Mouse (Mus musculus) induced T-regulatory cell, adult 2 months (primary cell): ENCODE measurements around the gene Frem1.

Experiments
- DNase-seq: peaks from one replicate; pipeline ENCODE4 v3.0.0-alpha.2; 2012; ENCODE audit warnings: low read depth

Gene Frem1

GRCm38 (mm10) chr4:83051634-83052577, at the start of gene Frem1:
Gene Frem1 (minus strand): TSS chr4:83052339.
- DNase-seq = no peak

- DNase-seq = no peak
Measured at GRCm38 (mm10) chr4:83099025-83099424, 46.9 kb upstream of the Frem1 start.

GRCm38 (mm10) chr4:83093941-83094340, 41.8 kb upstream of the Frem1 start:
- no peak for DNase-seq

GRCm38 (mm10) chr4:83090691-83091448, 38.7 kb upstream of the Frem1 start:
- no peak for DNase-seq

GRCm38 (mm10) chr4:83080364-83081174, 28.4 kb upstream of the Frem1 start:
- no peak for DNase-seq

- DNase-seq = no peak
Measured at GRCm38 (mm10) chr4:83064191-83064590, 12.1 kb upstream of the Frem1 start.

DNA sequence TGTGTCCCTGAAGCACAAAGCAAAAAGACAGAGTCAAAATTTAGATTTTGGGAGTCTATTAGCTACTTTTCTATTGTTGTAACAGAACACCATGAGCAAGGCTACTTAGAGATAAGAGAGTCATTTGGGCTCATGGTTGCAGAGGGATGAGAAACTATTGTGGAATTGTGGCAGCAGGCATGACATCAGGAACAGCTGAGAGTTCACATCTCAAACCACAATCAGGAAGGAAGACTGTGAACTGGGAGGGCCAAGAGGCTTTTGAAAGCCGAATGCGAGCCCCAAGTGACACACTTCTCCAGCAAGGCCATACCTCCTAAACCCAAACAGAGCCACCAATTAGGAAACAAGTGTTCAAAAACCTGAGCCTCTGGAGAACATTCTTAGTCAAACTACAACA, 9.4 kb upstream of the Frem1 start:
- no peak for DNase-seq

GRCm38 (mm10) chr4:83058617-83059016, 6.5 kb upstream of the Frem1 start:
- DNase-seq = no peak

DNA sequence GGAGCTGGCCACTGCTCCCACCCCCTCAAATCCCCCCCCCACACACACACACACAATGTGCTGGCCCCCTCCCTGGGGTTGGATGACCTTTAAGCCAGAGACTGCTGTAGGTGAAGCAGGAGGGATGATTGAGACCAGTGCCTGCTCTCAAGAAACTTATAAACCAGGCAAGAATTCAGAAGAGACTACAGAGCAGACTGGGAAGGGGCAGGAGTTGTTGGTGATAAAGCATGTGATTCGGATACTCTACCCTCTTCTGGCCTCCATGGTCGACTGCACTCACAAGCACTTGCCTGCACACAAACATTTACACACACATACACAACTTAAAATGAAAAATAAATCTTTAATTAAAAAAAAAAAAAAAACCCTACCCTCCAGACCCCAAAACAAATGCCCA, 6.0 kb upstream of the Frem1 start:
- DNase-seq = no peak

DNA sequence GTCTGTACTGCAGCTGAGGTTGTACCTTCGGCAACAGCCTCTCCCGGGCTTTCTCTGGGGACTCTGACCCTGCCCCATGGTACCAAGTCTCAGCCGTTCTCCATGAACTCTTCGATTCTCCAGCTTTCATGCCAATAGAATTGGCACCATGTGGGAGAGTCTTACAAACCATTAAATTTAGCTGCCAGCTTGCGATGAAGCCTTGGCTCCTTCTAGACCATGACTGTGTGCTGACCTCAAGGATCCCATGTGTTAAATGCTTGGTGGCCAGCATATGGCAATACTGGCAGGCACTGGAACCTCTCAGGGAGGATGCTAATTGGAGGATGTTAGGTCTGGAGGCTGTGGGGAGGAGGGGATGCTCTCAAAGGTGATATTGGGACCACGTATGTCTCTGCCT, 4.4 kb upstream of the Frem1 start:
- DNase-seq = no peak

- DNase-seq = no peak
Measured at GRCm38 (mm10) chr4:83055444-83055843, 3.3 kb upstream of the Frem1 start.

- DNase-seq = no peak
Measured at GRCm38 (mm10) chr4:83053206-83053605, 1.1 kb upstream of the Frem1 start.

GRCm38 (mm10) chr4:83051176-83051575, 963 bp downstream of the Frem1 start:
- no peak for DNase-seq

GRCm38 (mm10) chr4:83050151-83050796, 1.9 kb downstream of the Frem1 start:
- DNase-seq = no peak

GRCm38 (mm10) chr4:83049288-83049687, 2.9 kb downstream of the Frem1 start:
- DNase-seq = no peak

- no peak for DNase-seq
Measured at GRCm38 (mm10) chr4:83048561-83048960, 3.6 kb downstream of the Frem1 start.

GRCm38 (mm10) chr4:83046806-83047205, 5.3 kb downstream of the Frem1 start:
- no peak for DNase-seq

GRCm38 (mm10) chr4:83046069-83046468, 6.1 kb downstream of the Frem1 start:
- no peak for DNase-seq

DNA sequence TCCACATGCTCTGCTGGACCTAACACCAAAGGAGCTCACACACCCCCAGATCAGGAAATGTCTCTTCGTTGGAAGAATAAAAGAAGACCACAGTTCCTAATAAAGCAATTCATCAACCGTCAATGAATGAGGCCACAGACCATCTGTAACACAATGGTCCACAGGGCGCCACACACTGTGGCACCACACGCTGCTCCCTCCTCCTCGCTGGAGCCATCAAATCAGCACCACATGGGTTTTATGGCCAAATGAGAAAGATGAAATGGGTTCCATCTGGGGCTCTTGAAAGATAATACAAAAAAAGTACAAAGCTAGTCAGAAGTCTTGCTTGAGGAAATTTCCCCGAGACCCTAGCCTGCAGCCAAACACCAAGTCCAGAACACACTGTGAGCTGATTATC, 6.9 kb downstream of the Frem1 start:
- DNase-seq = no peak

- no peak for DNase-seq
Measured at GRCm38 (mm10) chr4:83040780-83041179, 11.4 kb downstream of the Frem1 start.

GRCm38 (mm10) chr4:83032780-83033179, 19.4 kb downstream of the Frem1 start:
- DNase-seq = no peak

DNA sequence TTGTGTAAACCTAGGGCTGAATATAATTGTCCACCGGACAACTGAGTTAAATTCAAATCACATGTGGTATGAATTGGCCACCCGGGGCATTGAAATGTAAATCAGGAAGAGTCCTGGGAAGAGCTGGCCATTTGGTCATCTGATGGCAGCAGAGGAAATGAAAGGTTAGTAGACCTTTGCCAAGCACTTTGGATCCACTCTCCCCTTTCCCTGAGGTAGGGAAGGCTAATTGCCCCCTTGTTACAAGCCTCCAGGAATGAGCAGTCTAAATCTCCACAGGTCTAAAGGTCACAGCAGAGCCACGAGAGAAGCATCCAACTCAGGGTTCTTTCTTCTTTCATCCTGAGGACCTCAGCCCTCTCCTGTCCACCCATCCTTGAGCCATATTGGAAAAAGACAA, 20.5 kb downstream of the Frem1 start:
- no peak for DNase-seq
